Mouse (Mus musculus) liver, embryonic 13.5 days (tissue): ENCODE data around the gene BC034090. TPM values are rescaled to one million over a fixed set of nuclear protein-coding genes. Genes with fewer than 3 reads are reported as not detected.

Experiments
- ATAC-seq: fragments of 200-750 bp; cut with Nextera tagmentation; 2 replicates; pipeline ENCODE4 v1.8.0; 2017; ENCODE audit warnings: low read depth, mild to moderate bottlenecking, moderate number of reproducible peaks, moderate library complexity
- DNase-seq: peaks from one replicate; pipeline ENCODE4 v3.0.0; 2022
- H3K27ac ChIP-seq: fragments of 300-500 bp; sonication (generic); 2 replicates; pipeline ENCODE4 v1.5.1; 2015; ENCODE audit warnings: moderate library complexity, mild to moderate bottlenecking, inconsistent platforms
- H3K27me3 ChIP-seq: fragments of 300-500 bp; sonication (generic); 2 replicates; pipeline ENCODE4 v1.6.1; 2015; ENCODE audit warnings: mild to moderate bottlenecking, inconsistent platforms
- H3K36me3 ChIP-seq: fragments of 300-500 bp; sonication (generic); 2 replicates; pipeline ENCODE4 v1.6.1; 2015; ENCODE audit warnings: mild to moderate bottlenecking, inconsistent platforms
- H3K4me1 ChIP-seq: fragments of 300-500 bp; sonication (generic); replicated peaks from 2 replicates; pipeline ENCODE4 v1.6.1; 2015; ENCODE audit warnings: inconsistent platforms
- H3K4me2 ChIP-seq: fragments of 300-500 bp; sonication (generic); 2 replicates; pipeline ENCODE4 v1.6.1; 2015; ENCODE audit warnings: inconsistent platforms, mild to moderate bottlenecking, moderate library complexity
- H3K4me3 ChIP-seq: fragments of 300-500 bp; sonication (generic); replicated peaks from 2 replicates; pipeline ENCODE4 v1.5.1; 2015; ENCODE audit warnings: mild to moderate bottlenecking, inconsistent platforms
- H3K9ac ChIP-seq: fragments of 300-500 bp; sonication (generic); 2 replicates; pipeline ENCODE4 v1.6.1; 2015; ENCODE audit warnings: mild to moderate bottlenecking, inconsistent platforms
- H3K9me3 ChIP-seq: fragments of 300-500 bp; sonication (generic); replicated peaks from 2 replicates; pipeline ENCODE4 v1.6.1; 2016; ENCODE audit warnings: inconsistent platforms
- WGBS: fragments of 180-500 bp; shearing (Covaris S2); methylation state at CpG from one replicate; pipeline ENCODE4 v1.1.7; 2015; ENCODE audit not compliant: insufficient replicate concordance; 5-methylcytosine and 5-hydroxymethylcytosine counted together
- polyA plus RNA-seq: library from polyadenylated mRNA; unstranded; fragments of >200 nt; fragmentation: Nextera tagmentation; extraction: Ambion mirVana; gene quantifications from 2 replicates; pipeline ENCODE4 v1.2.1, GENCODE M21; 2015

Gene BC034090
- polyA plus RNA-seq = 0.13 and 0.28 TPM in 2 replicates

DNA sequence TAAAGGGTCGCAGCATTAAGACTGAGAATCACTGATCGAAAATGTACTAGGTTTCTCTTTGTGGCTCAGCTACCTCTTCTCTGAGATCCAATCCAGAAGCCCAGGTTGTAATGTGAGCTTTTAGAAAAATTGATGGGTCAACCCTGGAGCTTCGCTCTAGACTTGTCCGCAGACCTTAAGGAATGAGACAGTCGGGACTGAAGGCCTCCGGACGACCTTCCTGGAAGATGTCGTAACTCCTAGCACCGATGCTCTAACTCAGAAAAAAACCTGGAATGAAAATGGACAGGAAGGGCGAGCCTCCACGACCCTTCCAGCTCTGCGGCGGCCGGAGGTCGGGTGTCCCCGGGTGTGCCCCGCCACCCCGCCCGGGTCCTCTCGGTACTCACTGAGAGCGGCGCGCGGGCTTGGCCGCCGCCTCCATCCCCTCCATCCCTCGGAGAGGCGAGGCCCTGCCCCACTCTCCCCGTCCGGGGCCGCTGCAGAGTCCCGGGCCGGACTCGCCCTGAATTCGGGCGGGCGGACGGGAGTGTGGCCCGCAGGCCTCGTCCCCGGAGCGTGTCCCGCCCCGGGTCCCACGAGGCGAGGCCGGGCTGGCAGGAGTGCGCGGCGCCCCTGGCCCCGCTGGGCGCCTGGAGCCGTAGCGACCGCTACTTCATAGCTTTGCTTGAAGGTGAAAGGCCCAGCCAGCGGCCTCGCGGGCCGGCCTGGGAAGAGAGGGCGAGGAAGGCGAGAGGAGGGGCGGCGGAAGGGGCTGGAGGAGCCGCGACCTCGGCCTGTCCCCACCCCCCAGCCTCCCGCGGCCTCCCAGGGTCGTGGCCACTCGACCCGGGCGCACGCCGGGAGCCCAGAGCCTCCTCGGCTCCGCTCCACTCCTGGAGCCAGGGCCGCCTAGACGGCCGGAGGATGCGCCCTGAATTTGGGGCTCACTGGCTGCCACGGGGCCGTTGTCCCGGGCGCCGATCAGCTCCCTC, at the start of gene BC034090:
Gene BC034090, minus strand, starts transcription at position 648 of the 974 bp plus-strand sequence.
- Histone ChIP-seq H3K27me3 (peaks cover 79% of the 10 kb centered on the region), H3K9ac (peak within 1 kb of the TSS; percentile 26; the same call in 1 of the 2 replicates), H3K36me3 (no peaks in the 10 kb centered on the region), H3K4me3 (peak within 1 kb of the TSS; percentile 51), H3K9me3 (no peaks in the 10 kb centered on the region), H3K4me1 (peaks cover 11% of the 10 kb centered on the region), H3K4me2 (peak within 1 kb of the TSS; percentile 67), H3K27ac (no peak within 1 kb of the TSS)
- 2% methylated on average over 80 of the region's 85 CpGs for WGBS
- DNase-seq (no peak), ATAC-seq (peak; percentile 12; the same call in 1 of the 2 replicates)

DNA sequence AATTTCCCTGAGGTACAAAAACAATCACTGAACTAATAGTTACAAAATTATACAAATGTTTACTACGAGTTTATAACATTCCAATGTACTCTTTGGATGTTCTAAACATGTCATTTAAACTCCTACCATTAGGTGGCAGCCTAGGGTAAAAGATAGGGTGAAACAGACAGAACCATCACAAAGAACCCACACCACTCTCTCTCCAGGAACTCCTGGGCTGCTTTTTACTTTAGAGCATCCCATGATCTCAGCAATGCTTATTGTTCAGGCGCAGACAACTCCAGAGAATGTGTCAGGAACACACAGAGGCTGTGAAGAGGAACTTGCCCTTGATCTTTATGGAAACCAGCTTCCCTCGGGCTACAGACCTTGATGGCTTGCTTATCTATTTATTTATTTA, 49.2 kb upstream of the BC034090 start:
- H3K27me3 ChIP-seq = no peaks in the 10 kb centered on the region
- 24% methylated on average over 3 of the region's 3 CpGs for WGBS
- no peak overlapping the region for H3K4me3 ChIP-seq
- H3K9ac ChIP-seq = no peak overlapping the region
- H3K4me2 ChIP-seq = no peak overlapping the region
- ATAC-seq = no peak
- no peak overlapping the region for H3K27ac ChIP-seq
- peaks cover 28% of the 10 kb centered on the region for H3K36me3 ChIP-seq
- H3K9me3 ChIP-seq = no peaks in the 10 kb centered on the region
- H3K4me1 ChIP-seq = no peaks in the 10 kb centered on the region
- DNase-seq = peak; percentile 33

DNA sequence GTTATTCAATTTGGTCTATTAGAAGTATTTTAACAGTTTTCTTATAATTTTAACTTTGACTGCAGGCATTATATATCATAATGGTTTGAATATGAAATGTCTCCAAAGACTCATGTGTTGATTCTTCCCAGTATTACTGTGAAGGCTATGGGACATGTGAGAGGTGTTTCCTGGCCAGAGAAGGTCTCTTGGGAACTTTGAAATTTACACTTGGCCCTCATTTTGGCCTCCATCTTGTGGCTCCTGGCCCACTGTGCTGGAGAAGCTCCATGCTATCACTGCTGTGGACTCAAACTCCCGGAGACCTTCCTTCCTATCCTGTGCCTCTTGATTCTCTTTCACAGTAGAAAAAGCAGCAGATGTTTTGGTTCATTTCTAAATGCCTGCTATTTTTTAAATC, 45.2 kb upstream of the BC034090 start:
- Histone ChIP-seq H3K27me3 (no peaks in the 10 kb centered on the region), H3K4me3 (no peak overlapping the region), H3K4me1 (no peaks in the 10 kb centered on the region), H3K36me3 (peaks cover 43% of the 10 kb centered on the region), H3K27ac (no peak overlapping the region), H3K9ac (no peak overlapping the region), H3K4me2 (no peak overlapping the region), H3K9me3 (no peaks in the 10 kb centered on the region)
- WGBS = 92% methylated on average over 1 of the region's 1 CpGs
- no peak for DNase-seq
- ATAC-seq = no peak

DNA sequence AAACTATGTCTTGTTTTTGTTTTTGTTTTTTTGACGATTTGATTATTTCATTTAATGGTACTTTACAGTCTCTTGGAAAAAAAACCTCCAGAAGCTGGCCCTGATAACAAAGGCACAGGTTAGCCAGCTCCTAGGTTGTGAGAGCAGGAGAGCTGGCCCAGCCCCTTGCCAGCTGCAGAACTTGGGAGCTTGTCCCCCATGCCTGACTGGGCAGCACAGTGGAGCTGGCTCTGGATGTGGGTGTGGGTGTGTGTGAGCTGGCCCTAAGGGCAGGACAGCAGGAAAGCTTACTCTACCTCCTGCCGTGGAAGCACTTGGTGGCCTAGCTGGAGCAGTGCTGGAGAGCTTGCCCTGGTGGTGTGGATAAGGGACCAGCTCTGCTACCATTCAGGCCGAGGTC, 43.8 kb upstream of the BC034090 start:
- Histone ChIP-seq H3K4me1 (no peaks in the 10 kb centered on the region), H3K9me3 (no peaks in the 10 kb centered on the region), H3K36me3 (peaks cover 49% of the 10 kb centered on the region), H3K4me2 (no peak overlapping the region), H3K27me3 (no peaks in the 10 kb centered on the region), H3K27ac (no peak overlapping the region), H3K4me3 (no peak overlapping the region), H3K9ac (no peak overlapping the region)
- DNase-seq (no peak), ATAC-seq (no peak)
- 77% methylated on average over 3 of the region's 3 CpGs for WGBS

DNA sequence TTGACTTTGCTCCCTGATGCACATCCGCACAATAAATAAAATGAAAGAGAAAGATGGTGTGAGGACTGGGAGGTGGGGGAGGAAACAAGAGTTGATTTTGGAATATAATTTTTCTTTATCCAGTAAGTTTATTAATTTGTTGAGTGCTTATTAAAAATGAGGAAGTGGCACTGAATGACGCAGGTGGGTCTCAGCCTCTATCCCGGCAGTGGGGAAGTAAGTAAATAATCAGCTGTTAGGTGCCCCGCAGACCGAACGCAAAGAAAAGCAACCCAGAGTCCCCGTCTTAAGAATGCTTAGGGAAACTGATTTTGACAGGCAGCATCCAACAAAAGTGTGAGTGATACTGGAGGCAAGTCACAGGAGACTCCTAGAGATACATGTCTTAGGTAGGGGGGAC, 39.6 kb upstream of the BC034090 start:
- Histone ChIP-seq H3K9me3 (no peaks in the 10 kb centered on the region), H3K27ac (no peak overlapping the region), H3K4me3 (no peak overlapping the region), H3K4me2 (no peak overlapping the region), H3K27me3 (no peaks in the 10 kb centered on the region), H3K36me3 (peaks cover 48% of the 10 kb centered on the region), H3K4me1 (peaks cover 6% of the 10 kb centered on the region), H3K9ac (no peak overlapping the region)
- DNase-seq = no peak
- ATAC-seq = no peak
- WGBS = 68% methylated on average over 7 of the region's 7 CpGs

DNA sequence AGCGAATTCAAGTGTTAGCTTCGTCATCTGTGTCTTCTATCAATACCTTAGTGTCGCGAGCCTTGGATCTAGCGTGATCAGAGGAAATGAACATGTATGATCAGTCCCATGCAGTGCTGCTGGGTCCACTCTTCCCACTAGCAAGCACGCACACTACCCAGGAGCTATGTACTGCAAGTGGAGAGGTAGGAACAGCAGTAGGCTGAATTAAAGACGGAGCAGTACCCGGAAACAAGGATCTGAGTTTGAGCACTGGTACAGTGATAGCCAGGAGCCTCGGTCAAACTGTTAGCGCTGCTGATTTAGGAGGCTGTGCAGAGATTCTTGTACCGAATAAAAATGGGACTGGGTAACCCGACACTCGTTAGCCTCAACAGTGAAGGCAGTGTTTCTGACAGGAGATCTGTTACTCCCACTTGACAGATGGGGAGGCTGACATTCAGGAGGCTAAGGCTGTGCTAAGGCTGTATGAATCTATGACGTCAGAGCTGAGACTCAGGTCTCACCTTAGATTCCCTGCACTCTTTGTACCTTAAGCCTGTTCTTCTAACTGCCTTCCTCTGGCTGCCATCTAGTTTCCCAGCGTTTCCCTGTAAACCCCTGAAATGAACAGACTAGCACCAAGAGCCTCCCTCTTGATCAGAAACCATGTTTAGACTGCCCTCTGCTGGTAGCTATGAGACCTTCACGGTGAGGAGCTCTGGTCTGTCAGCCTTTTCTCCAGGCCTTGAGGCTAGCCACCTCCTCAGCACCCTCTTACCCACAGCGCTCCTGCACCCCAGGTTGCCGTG, 37.0 kb upstream of the BC034090 start:
- H3K4me2 ChIP-seq = no peak overlapping the region
- H3K27me3 ChIP-seq = no peaks in the 10 kb centered on the region
- no peak overlapping the region for H3K4me3 ChIP-seq
- H3K9me3 ChIP-seq = no peaks in the 10 kb centered on the region
- H3K9ac ChIP-seq = no peak overlapping the region
- WGBS = 62% methylated on average over 18 of the region's 18 CpGs
- DNase-seq (peak; percentile 44), ATAC-seq (peak; percentile 59; the same call in 1 of the 2 replicates)
- peaks cover 23% of the 10 kb centered on the region for H3K4me1 ChIP-seq
- peaks cover 30% of the 10 kb centered on the region for H3K36me3 ChIP-seq
- no peak overlapping the region for H3K27ac ChIP-seq

DNA sequence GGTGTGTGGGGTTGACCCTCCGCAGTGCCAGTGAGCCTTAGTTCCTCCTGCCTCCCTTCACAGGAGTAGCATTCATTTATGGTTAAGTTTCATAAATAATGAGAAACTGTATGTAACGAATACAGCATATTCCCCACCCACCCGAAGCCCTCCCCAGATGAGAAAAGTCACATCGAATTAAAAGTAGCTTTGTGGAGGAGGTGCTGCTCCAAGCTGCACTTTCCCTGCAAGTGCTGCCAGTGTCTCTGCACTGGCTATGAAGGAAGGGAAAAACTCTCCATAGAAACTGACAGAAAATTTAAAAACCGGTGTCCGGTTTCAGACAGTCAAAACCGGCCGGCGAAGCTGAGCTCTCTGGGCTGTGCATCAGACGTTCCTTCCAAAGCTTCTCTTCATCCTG, 36.1 kb upstream of the BC034090 start:
- Histone ChIP-seq H3K9me3 (no peaks in the 10 kb centered on the region), H3K4me1 (peaks cover 28% of the 10 kb centered on the region), H3K36me3 (peaks cover 30% of the 10 kb centered on the region), H3K27me3 (no peaks in the 10 kb centered on the region), H3K4me2 (no peak overlapping the region), H3K4me3 (no peak overlapping the region), H3K27ac (no peak overlapping the region), H3K9ac (no peak overlapping the region)
- DNase-seq = no peak
- ATAC-seq = no peak
- 84% methylated on average over 10 of the region's 10 CpGs for WGBS

DNA sequence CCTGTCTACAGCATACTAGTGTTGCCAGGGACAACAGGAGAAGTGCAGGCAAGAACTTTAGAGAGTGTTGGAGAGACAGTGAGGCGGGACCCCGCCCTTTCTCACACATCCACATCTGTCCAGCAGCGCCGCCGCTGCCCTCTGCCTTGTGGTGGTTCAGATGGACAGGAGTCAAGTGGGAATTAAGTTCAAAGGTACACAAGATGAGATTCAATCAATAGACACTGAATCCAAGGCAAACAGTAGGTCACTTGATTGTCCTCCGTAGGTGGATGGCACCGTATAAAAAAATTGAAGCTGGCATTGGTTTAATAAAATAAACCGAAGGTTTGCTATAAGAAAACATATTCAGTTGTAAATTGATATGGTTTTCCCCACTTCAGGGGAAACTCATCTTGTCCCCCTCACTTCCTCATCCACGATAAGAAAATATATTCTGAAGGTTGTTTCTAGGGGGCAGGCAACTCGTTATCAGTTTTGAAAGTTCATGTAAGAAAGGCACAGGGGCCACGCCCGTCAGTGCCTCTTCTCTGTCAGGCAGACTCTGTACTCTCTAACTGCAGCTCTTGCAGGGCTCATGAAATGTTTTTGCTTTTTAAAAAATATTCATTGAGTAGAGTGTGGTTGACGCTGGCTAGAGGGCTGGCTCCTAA, 32.3 kb upstream of the BC034090 start:
- Histone ChIP-seq H3K4me3 (no peak overlapping the region), H3K4me2 (peak overlapping the region; percentile 28), H3K27me3 (no peaks in the 10 kb centered on the region), H3K36me3 (0 out of 2 replicates have a peak, but pooled peaks cover 9% of the 10 kb centered on the region), H3K4me1 (peaks cover 28% of the 10 kb centered on the region), H3K27ac (0 out of 2 replicates have a peak overlapping the region, but pooled peaks have one; percentile 26), H3K9ac (no peak overlapping the region), H3K9me3 (no peaks in the 10 kb centered on the region)
- DNase-seq (peak; percentile 33), ATAC-seq (peak; percentile 71)
- WGBS = 36% methylated on average over 13 of the region's 13 CpGs

DNA sequence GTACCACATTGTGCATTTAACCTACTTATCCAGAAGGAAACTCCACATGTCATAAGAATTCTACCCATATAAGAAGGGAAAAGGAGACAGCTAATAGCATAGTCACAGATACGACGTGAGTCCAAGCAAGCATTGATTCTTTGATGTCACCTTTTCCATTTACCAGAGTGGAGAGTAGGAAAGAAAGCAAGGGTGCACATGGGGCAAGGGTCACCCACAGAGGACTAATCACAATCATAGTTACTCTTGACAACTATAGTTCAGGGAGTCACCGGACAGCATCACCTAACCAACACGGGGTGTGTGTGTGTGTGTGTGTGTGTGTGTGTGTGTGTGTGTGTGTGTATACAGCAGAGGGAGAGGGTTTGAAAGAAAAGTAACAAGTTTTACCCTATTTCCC, 31.5 kb upstream of the BC034090 start:
- ATAC-seq (no peak), DNase-seq (no peak)
- no peaks in the 10 kb centered on the region for H3K9me3 ChIP-seq
- 0 out of 2 replicates have a peak overlapping the region, but pooled peaks have one; percentile 4 for H3K27ac ChIP-seq
- H3K4me2 ChIP-seq = no peak overlapping the region
- peaks cover 28% of the 10 kb centered on the region for H3K4me1 ChIP-seq
- H3K36me3 ChIP-seq = 0 out of 2 replicates have a peak, but pooled peaks cover 6% of the 10 kb centered on the region
- H3K4me3 ChIP-seq = no peak overlapping the region
- WGBS = 90% methylated on average over 4 of the region's 4 CpGs
- no peaks in the 10 kb centered on the region for H3K27me3 ChIP-seq
- H3K9ac ChIP-seq = no peak overlapping the region

DNA sequence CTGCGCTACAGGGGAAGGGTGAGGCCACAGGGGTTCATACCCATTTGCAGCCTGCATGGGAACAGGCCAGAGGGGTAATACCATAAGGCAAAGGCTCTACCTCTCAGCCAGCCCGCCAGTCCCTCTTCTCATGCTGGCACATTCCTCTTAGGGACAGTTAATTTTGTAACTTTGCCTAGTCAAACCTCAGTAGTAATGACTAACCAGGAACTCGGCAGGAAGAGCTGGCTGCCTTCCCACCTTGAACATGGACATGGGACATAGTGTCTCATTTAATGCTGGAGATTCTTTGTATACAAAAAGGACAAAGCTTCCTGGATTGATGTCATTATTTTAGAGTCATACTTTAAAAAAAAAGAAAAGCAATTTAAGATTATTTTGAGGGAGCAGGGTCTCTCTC, 30.7 kb upstream of the BC034090 start:
- Histone ChIP-seq H3K4me2 (no peak overlapping the region), H3K27me3 (no peaks in the 10 kb centered on the region), H3K4me3 (no peak overlapping the region), H3K9ac (no peak overlapping the region), H3K36me3 (no peaks in the 10 kb centered on the region), H3K4me1 (peaks cover 28% of the 10 kb centered on the region), H3K27ac (no peak overlapping the region), H3K9me3 (no peaks in the 10 kb centered on the region)
- 74% methylated on average over 3 of the region's 3 CpGs for WGBS
- DNase-seq (no peak), ATAC-seq (no peak)

DNA sequence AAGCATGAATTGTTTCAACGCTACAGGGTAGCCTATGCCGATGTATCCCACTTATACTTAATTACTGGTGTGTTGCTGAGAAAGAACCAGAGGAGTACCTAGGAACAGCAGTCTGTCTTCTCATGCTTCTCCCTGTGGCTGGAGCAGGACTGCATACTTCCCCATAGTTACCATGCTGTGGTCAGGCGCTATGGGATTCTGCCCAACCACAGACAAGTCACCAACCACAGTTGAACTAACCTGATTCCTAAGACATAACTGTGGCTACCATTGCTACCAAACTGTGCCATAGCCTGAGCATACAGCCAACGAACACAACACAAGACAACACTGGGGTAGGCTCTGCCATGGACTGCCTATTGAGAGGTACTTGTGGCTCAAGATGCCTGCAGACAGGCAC, 28.7 kb upstream of the BC034090 start:
- Histone ChIP-seq H3K4me1 (peaks cover 21% of the 10 kb centered on the region), H3K9me3 (no peaks in the 10 kb centered on the region), H3K27ac (no peak overlapping the region), H3K4me2 (no peak overlapping the region), H3K4me3 (no peak overlapping the region), H3K36me3 (no peaks in the 10 kb centered on the region), H3K9ac (no peak overlapping the region), H3K27me3 (no peaks in the 10 kb centered on the region)
- DNase-seq (no peak), ATAC-seq (no peak)
- 68% methylated on average over 4 of the region's 4 CpGs for WGBS
